Mouse (Mus musculus): ENCODE measurements around the gene 1700092M07Rik. TPM values are rescaled to one million over a fixed set of nuclear protein-coding genes. Genes with fewer than 3 reads are reported as not detected.

1700092M07Rik gene
- total and polyA plus RNA-seq, 3 experiments, result 0.81 to 5.3 (median 4.5) TPM

DNA sequence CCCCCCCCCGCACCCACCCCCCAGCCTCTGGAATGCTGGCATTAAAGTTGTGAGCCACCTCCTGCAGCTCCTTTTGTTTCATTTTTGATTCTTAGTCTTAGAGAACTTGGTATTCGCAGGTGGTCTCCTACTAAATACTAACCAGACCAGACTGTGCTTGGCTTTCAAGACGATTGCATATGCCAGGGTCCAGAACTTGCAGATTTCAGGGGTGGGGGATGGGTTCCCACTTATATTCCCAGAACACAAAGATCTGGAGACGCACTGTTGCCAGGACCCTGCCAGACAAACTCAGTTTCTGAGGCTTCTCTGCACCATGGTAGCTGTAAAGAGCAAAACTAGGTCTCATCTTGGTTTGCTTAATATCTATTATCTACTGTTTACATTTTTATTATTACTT, 36.9 kb upstream of the 1700092M07Rik start:
- ATAC-seq (ENCODE audit: extremely low read depth, insufficient number of reproducible peaks, low FRiP score, poor library complexity, severe bottlenecking), result no peak
- no peak for DNase-seq (ENCODE audit: low spot score)
- Histone ChIP-seq H3K4me3 (ENCODE audit: low read depth, low read length) (no peak overlapping the region), H3K9me3 (replicated peaks) (no peaks in the 10 kb centered on the region), H3K36me3 (replicated peaks) (peaks cover 31% of the 10 kb centered on the region), H3K27me3 (ENCODE audit: insufficient read depth, low read length) (no peaks in the 10 kb centered on the region; the same call in 1 of the 2 replicates), H3K4me1 (ENCODE audit: insufficient read depth, low read depth, low read length) (peaks cover 27% of the 10 kb centered on the region)
- no peak for TF ChIP-seq GATA1 (IDR thresholded peaks at IDR 0.05; ENCODE audit: borderline replicate concordance, low read length)
- TF ChIP-seq POLR2AphosphoS5 (IDR thresholded peaks at IDR 0.05; ENCODE audit: insufficient replicate concordance, low read depth, low read length), result no peak
- no peak for TF ChIP-seq GATA2 (IDR thresholded peaks at IDR 0.05; ENCODE audit: borderline replicate concordance, low read depth, low read length)
- no peak for TF ChIP-seq CTCF (IDR thresholded peaks at IDR 0.05; ENCODE audit: low read depth, low read length)
- no peak for TF ChIP-seq TAL1 (conservative IDR thresholded peaks at IDR 0.05; ENCODE audit: low read depth, low read length)

DNA sequence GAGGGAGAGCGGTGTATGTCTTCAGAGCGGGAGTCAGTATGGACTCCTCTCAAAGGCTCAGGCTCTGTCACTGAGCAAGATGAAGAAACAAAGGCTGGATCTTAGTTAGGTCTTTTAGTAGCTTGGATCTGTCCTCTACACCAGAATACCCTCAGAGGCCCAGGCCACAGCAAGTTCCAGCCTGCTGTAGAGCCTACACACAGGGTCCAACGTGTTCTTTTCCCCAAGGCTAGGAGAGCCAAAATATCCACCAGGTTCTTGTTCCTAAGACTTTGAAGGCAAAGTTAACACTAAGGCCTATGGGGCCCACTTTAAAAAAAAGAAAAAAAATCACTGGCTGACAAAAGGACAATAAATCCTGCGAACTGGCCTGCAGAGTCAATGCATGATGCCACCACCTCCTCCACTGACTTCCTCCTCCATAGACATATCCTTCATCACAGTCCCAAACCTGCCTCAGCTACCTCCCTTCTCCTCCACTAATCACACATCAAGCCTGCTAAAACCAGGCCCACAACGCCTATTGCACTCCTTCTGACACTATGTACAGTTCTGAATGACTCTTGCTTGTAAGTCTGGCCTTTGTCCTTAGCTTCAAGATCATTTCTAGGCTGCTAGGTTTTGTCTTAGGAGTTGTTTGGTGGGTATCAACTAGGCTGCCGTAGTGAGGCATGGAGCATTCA, 35.4 kb upstream of the 1700092M07Rik start:
- no peaks in the 10 kb centered on the region for H3K9me3 ChIP-seq (replicated peaks)
- DNase-seq (ENCODE audit: low spot score), result no peak
- no peak for TF ChIP-seq CTCF (IDR thresholded peaks at IDR 0.05; ENCODE audit: low read depth, low read length)
- peak; percentile 89; the same call in 1 of the 2 replicates for TF ChIP-seq POLR2AphosphoS5 (IDR thresholded peaks at IDR 0.05; ENCODE audit: insufficient replicate concordance, low read depth, low read length)
- H3K27me3 ChIP-seq (ENCODE audit: insufficient read depth, low read length), result no peaks in the 10 kb centered on the region
- no peak overlapping the region for H3K4me3 ChIP-seq (ENCODE audit: low read depth, low read length)
- ATAC-seq (ENCODE audit: extremely low read depth, insufficient number of reproducible peaks, low FRiP score, poor library complexity, severe bottlenecking), result no peak; the same call in 1 of the 2 replicates
- H3K4me1 ChIP-seq (ENCODE audit: insufficient read depth, low read depth, low read length), result peaks cover 43% of the 10 kb centered on the region
- H3K36me3 ChIP-seq (replicated peaks), result peaks cover 47% of the 10 kb centered on the region

DNA sequence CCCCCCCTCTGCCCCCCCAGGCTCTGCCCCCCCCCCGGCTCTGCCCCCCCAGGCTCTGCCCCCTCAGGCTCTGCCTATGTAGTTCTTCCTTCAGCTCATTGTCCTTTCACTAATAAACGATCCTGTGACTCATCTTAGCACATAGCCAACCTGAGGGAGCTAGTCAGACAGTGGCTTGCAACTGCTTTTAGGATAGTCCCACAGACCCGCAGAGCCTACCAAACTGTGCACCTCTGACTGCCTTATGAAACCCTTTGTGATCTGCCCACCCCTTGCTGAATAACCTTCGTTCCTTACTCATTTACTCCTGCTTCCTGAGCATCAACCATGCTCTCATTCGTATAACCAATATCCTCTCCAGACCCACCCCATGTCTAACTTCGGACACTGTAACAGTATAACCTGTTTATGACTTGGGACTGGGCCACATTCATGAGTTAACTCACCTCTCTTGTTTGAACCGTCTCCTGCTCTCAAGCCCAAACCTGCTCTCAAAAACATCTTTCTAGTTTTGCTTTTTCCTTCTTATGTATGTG, 34.3 kb upstream of the 1700092M07Rik start:
- TF ChIP-seq POLR2AphosphoS5 (IDR thresholded peaks at IDR 0.05; ENCODE audit: insufficient replicate concordance, low read depth, low read length), result 0 out of 2 replicates have a peak, but pooled peaks have one; percentile 28
- no peak for TF ChIP-seq CTCF (IDR thresholded peaks at IDR 0.05; ENCODE audit: low read depth, low read length)
- no peaks in the 10 kb centered on the region for H3K27me3 ChIP-seq (ENCODE audit: insufficient read depth, low read length)
- no peak for ATAC-seq (ENCODE audit: extremely low read depth, insufficient number of reproducible peaks, low FRiP score, poor library complexity, severe bottlenecking)
- DNase-seq (ENCODE audit: low spot score), result no peak
- H3K36me3 ChIP-seq (replicated peaks), result peaks cover 57% of the 10 kb centered on the region
- H3K9me3 ChIP-seq (replicated peaks), result no peaks in the 10 kb centered on the region
- no peak overlapping the region for H3K4me3 ChIP-seq (ENCODE audit: low read depth, low read length)
- peaks cover 53% of the 10 kb centered on the region for H3K4me1 ChIP-seq (ENCODE audit: insufficient read depth, low read depth, low read length)

DNA sequence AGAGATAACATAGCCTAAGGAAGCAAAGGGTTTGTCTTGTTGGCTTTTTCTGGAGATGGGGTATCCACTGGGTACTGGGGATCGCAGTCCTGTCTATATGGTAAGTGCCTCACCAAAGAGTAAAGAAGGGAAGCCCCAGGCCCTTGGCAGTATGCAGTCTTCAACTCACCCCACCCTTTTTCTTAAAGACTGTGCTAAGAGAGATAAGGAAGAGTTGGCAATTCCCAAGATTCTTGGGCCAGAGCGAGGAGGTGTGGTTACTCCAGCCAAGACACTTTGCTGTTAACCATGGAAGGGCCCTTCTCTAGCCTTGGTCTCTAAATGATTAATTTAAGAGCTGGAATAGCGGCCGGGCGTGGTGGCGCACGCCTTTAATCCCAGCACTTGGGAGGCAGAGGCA, 33.6 kb upstream of the 1700092M07Rik start:
- ATAC-seq (ENCODE audit: extremely low read depth, insufficient number of reproducible peaks, low FRiP score, poor library complexity, severe bottlenecking) (no peak), DNase-seq (ENCODE audit: low spot score) (no peak)
- Histone ChIP-seq H3K4me1 (ENCODE audit: insufficient read depth, low read depth, low read length) (peaks cover 57% of the 10 kb centered on the region), H3K4me3 (ENCODE audit: low read depth, low read length) (no peak overlapping the region), H3K27me3 (ENCODE audit: insufficient read depth, low read length) (no peaks in the 10 kb centered on the region), H3K36me3 (replicated peaks) (peaks cover 63% of the 10 kb centered on the region), H3K9me3 (replicated peaks) (no peaks in the 10 kb centered on the region)
- TF ChIP-seq TAL1 (conservative IDR thresholded peaks at IDR 0.05; ENCODE audit: low read depth, low read length) (no peak), POLR2AphosphoS5 (IDR thresholded peaks at IDR 0.05; ENCODE audit: insufficient replicate concordance, low read depth, low read length) (no peak), CTCF (IDR thresholded peaks at IDR 0.05; ENCODE audit: low read depth, low read length) (no peak), GATA1 (IDR thresholded peaks at IDR 0.05; ENCODE audit: borderline replicate concordance, low read length) (no peak), GATA2 (IDR thresholded peaks at IDR 0.05; ENCODE audit: borderline replicate concordance, low read depth, low read length) (no peak)

DNA sequence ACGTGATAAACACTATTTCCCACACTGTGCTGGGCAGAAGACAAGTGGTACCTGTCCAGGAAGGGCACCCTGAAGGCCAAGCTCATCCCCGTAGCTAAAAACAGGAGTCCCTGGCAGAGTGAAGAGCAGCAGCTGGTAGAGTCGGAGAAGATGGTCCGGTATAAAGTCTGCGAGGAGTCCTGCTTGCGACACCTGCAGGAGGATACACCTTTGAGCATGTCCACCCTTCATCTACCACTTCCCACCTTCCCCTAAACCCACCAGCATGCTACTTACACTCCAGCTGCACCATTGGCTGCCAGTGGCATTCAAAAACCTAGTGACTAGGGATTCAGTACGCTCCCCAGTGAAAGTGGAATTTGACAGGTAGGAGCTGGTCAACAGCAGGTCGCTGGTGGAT, 31.6 kb upstream of the 1700092M07Rik start:
- Histone ChIP-seq H3K9me3 (replicated peaks) (no peaks in the 10 kb centered on the region), H3K27me3 (ENCODE audit: insufficient read depth, low read length) (no peaks in the 10 kb centered on the region), H3K4me1 (ENCODE audit: insufficient read depth, low read depth, low read length) (peaks cover 59% of the 10 kb centered on the region), H3K4me3 (ENCODE audit: low read depth, low read length) (peak overlapping the region; percentile 42; the same call in 1 of the 2 replicates), H3K36me3 (replicated peaks) (peaks cover 70% of the 10 kb centered on the region)
- ATAC-seq (ENCODE audit: extremely low read depth, insufficient number of reproducible peaks, low FRiP score, poor library complexity, severe bottlenecking), result no peak
- no peak for DNase-seq (ENCODE audit: low spot score)
- TF ChIP-seq GATA1 (IDR thresholded peaks at IDR 0.05; ENCODE audit: borderline replicate concordance, low read length) (no peak), CTCF (IDR thresholded peaks at IDR 0.05; ENCODE audit: low read depth, low read length) (no peak), GATA2 (IDR thresholded peaks at IDR 0.05; ENCODE audit: borderline replicate concordance, low read depth, low read length) (no peak), POLR2AphosphoS5 (IDR thresholded peaks at IDR 0.05; ENCODE audit: insufficient replicate concordance, low read depth, low read length) (no peak), TAL1 (conservative IDR thresholded peaks at IDR 0.05; ENCODE audit: low read depth, low read length) (no peak)

DNA sequence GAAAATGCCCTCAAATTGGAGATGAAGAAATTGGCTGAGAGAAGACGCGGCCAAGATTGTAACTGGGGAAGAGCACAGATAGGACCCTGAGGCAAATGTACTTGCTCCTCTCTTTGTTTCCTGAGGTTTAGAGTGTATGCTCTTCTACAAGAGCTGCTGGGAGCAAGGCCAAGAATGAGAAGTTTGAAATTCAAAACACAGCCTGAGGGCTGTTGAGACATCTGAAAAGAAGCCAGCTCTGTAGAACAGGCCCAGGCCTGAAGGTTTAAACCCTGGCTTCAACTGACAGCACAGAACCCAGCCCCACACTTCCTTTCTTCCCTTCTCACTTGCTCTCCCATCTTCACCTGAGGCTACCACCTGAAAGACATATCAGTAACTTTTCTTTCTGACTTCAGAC, 30.5 kb upstream of the 1700092M07Rik start:
- H3K27me3 ChIP-seq (ENCODE audit: insufficient read depth, low read length), result no peaks in the 10 kb centered on the region
- ATAC-seq (ENCODE audit: extremely low read depth, insufficient number of reproducible peaks, low FRiP score, poor library complexity, severe bottlenecking), result no peak

More for the DNA sequence above, 30.5 kb upstream of the 1700092M07Rik start:
- no peak for TF ChIP-seq GATA2 (IDR thresholded peaks at IDR 0.05; ENCODE audit: borderline replicate concordance, low read depth, low read length)
- TF ChIP-seq CTCF (IDR thresholded peaks at IDR 0.05; ENCODE audit: low read depth, low read length), result no peak
- no peak for TF ChIP-seq TAL1 (conservative IDR thresholded peaks at IDR 0.05; ENCODE audit: low read depth, low read length)
- TF ChIP-seq POLR2AphosphoS5 (IDR thresholded peaks at IDR 0.05; ENCODE audit: insufficient replicate concordance, low read depth, low read length), result no peak
- TF ChIP-seq GATA1 (IDR thresholded peaks at IDR 0.05; ENCODE audit: borderline replicate concordance, low read length), result no peak
- H3K9me3 ChIP-seq (replicated peaks), result no peaks in the 10 kb centered on the region
- peaks cover 70% of the 10 kb centered on the region for H3K36me3 ChIP-seq (replicated peaks)
- no peak for DNase-seq (ENCODE audit: low spot score)
- no peak overlapping the region; the same call in 1 of the 2 replicates for H3K4me3 ChIP-seq (ENCODE audit: low read depth, low read length)
- H3K4me1 ChIP-seq (ENCODE audit: insufficient read depth, low read depth, low read length), result peaks cover 68% of the 10 kb centered on the region

Data from G1E (cell line).